Mouse (Mus musculus) ovary, postnatal 10 days (tissue): ENCODE data around the gene Htra3.
A peak's percentile ranks its signal among the peaks of the same experiment; 100 is the strongest.

Source experiments
- DNase-seq: peaks from one replicate; pipeline ENCODE4 v3.0.0; 2022; ENCODE audit warnings: low spot score

Gene Htra3

DNA sequence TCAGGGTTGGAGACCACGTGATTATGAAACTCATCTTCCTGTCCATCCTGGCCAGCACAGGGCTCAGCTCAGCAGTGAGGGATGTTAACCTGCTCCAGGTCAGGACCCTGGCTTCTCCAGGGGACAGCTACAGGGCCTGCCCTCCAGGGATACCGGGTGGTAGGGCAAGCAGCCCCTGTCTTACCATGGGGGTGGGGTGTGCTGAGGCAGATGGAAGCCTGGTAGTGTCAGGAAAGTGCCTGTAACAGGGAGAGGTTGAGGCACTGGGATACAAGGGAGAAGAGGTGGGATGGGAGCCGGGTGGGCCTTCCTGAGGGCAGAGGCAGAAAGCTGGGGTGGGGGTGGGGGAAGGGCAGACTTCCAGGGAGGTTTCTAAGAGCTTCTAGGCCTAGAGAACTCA, 27.3 kb downstream of the Htra3 start:
- DNase-seq = no peak

DNA sequence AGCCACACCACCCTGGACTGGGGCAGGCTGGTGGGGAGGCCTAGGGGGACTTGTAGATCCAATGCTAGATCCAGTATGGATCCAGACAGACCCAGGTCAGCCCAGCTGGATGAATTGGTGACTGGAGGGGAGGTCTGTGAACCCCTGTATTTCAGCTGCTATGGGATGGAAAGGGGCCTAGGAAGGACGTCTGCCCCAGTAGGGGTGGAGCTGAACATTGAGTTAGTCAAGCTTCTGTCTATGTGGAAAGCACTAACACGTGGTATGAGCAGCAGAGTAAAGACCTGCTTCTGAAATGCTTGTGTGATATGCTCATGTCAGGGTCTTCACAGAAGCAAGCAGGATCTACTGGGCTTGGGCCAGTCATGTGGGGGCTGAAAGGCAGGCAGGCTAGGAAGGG, 31.4 kb downstream of the Htra3 start:
- DNase-seq = no peak

DNA sequence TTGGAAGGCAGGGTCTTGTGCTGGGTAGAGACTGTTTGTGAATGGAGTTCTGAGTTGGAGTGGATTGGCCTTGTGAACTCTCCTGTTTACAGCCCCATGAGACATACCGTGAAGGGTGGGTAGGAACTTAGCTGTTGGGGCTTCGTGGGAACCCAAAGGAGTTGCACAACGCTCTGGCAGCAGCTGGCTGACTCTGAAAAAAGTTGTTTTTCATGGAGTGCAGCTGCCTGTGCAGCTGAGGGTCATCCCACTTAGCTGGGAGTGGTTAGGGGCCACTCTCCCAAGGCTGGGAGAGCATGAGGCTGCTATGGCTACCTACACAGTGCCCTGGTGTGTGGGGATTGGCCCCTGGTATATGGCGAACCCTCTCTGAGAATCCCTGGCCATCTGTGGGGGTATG, 32.0 kb downstream of the Htra3 start:
- DNase-seq = no peak

DNA sequence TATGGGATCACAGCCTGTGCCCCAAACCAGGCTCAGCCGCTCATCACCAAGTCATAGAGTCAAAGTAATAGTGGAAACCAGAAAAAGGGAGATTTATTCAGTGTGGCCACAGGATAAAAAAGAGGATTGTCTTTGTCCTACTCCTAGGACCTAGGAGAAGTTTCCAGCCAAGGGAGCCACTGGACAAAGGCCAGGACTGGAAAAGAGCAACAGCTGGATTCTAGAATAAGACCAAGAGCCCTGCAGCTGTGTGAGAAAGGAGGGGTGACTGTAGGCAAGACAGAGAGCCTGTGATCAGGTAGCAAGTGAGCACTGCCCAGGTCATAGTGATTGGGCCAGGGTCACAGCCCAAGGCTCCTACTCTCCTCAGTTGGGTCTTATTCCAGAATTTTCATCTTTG, 32.7 kb downstream of the Htra3 start:
- no peak for DNase-seq

DNA sequence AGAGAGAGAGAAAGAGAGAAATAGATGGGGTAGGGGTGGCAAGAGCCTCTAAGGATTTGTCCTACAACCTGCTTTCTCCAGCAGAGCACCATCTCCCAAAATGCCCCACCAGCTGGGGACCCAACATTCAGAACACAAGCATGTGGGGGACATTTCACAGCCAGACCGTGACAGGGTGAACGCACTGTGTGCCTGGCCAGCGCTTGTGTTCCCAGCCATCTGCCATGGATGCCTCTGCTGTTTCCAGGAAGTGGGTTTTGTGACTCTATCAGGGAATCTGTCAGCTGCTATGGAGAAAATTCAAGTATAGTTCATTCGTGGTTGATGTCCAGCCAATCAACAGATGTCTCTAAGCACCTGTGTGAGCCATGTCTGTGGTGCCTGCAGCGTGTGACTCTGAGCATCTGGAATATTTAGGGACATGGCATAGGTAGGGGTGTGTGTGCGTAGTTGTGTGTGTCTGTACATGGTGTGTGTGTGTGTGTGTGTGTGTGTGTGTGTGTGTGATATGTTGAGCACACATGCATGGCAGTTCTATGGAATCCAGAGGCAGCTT, 33.6 kb downstream of the Htra3 start:
- no peak for DNase-seq

DNA sequence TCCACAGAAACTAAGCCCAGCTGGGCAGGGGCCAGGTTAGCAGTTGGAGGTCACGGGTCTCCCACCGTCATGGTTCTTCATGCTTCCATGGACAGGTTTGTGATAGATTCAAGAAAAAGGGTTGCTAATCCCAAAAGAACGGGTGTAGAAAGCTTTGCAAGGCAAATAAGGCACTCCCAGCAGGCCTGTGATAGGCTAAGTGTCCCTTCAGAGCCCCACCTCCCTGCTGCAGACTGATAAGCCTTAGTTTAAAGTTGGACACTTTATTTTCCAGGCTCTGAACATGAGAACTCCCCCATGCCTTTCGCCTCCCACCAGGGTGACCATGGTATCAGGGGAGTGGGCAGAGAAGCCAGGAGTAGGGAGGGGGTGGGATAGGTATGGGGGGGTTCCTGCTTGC, 35.5 kb downstream of the Htra3 start:
- DNase-seq = no peak

DNA sequence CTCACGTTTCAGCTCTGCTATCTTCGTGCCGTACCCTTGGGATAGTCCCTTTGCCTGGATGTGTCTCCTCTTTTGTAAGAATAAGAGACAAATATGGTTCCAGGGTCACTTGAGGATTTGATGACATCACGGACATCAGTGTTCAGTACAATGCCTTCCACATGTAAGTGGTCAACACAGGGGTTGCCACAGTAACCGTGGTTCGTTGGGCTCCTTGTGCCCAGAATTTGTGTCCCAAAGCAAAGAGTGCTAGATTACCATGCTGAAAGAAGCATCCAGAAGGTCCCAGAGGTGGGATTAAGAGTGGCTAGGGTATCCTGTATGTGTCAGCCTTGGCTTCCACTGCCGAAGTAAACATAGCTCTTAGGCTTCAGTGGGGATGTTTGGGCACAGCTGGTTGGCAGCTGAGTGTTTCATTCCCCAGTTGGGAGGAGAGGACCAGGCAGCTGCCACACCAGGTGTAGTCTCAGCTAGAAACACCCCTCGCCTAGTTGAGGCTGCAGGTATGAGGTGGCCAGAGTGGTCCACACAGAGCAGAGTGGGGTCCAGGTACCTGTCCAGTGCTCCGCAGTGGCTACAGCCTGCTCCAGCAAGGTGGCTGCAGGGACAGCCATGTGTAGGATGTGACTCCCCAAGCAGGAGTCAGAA, 36.1 kb downstream of the Htra3 start:
- DNase-seq = no peak

DNA sequence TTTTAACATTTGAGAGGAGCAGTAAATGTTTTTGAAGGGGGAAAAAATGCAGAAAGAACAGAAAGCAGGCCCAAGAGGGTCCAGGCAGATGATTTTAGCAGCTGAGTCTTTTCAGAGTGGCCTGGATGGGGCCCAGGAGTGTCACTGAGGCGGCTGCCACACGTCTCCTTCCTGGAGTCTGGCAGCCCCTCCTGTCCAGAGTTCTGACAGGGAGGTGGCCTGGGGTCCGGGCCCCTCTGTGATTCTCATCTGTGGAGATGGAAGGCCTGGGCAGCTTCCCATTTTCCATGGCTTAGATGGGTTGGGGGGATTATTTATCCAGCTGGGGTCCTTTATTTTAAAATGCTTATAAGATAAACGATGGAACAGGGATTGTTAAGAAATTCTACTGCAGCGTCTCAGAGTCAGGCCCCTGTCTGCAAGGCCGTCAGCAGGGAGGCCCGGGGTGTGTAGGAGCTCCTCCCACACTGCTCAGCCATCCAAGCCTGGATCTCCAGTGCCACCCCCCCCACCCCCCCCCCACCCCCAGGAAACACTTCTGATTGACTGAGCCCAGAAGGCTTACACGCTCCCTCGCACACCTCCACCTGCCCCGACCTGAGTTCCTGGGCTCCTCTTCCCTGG, 37.5 kb downstream of the Htra3 start:
- no peak for DNase-seq

DNA sequence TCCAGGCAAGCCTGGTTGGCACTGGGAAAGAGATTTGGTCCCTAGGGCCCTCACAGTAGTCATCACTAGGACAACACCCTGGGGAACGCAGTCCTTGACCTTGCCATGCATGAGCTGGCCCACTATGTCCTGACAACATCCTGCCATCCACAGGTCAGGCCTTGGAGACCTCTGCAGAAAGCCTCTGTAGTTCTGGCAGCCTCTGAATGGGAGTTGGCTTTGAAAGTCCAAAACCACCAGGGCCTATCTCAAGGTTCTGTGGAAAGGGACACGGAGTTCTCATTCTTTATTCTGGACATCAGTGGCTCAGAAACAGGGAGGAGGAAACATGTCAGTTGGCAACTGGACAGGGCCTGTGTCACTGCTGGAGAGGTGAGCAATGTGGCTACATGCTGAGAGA, 43.6 kb downstream of the Htra3 start:
- no peak for DNase-seq

DNA sequence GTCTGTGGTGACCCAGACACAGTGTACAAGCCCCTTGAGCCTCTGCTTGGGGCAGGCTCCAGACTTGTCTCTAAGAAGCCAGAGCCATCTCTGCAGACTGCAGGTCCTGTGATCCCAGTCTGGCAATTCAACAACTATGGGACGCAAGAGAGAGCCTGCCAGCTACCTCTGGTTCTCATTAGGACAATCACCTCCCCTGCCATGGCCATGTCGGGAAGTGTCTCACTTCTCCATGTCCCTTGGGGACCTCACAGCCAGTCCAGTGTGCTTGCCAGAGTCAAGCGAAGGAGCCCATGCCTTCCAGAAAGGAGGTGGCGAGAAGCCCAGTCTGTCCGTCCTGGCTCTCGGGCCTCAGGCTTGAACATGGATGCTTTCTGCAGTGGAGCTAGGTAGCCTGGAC, 46.7 kb downstream of the Htra3 start:
- no peak for DNase-seq

DNA sequence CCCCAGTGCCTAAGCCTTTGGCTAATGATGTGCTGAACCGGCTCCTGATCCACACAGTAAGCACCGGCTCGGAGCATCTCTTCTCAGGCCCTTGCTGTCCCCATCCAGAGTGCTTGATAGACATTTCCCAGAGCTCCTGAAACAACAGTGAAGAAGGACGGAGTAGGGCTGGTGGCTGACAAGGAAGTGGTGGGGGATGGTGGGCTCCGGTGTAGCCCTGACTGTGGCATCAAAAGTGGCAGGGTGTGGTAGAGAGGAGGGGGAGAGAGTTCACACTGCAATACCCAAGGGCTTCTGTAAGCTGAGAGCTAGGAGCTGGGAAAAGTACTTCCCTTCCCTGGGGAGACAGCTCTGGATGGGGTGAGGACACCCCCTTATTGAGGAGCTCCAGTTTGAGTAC, 47.8 kb downstream of the Htra3 start:
- DNase-seq = no peak

DNA sequence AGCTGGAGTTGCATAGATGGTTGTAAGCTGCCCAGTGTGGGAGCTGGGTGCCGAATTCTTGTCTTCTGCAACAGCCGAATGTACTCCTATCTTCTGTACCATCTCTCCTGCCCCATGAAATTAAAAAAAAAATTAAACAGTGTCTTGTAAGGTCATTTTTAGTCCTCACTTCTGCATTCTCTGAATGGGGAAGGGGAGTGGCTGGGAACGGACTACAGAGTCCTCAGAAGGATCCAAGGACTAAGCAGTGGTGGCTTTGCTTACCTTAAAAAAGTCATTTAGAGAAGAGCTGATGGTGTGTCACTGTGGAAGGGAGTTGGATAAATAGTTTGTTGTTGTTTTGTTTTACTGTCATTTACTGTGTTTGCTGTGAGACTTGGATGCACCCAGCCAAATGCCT, 48.4 kb downstream of the Htra3 start:
- DNase-seq = no peak

DNA sequence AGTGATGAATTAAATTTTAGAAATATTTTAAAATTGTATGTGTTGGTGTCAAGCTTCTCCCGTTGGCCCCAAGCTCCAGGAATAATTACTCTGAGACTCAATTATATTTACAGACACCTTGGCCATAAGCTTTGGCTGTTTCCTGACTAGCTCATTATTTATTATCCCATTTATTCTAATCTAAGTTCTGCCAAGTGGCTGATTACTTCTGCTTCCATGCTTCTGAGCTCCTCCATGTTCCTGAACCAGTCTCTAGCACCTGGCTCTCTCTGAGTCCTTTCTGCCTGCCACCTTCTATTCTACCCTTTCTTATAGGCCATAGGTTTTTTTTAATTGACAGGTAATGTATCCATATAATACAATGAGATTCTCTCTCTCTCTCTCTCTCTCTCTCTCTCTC, 48.9 kb downstream of the Htra3 start:
- DNase-seq = no peak

DNA sequence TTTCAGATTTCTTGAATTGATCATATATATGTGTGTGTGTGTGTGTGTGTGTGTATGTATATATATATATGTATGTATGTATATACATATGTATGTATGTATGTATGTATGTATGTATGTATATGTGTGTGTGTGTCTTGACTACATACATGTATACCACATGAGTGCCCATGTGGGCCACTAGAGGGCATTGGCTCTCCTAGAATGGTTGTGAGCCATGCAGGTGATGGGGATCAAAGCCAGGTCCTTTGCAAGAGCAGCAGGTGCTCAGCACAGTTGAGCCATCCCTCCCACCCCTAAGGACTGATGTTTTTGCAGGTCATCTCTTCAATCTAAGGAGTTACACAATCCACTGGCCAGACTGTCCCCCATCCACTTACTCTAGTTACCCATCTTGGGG, 50.2 kb downstream of the Htra3 start:
- DNase-seq = no peak

DNA sequence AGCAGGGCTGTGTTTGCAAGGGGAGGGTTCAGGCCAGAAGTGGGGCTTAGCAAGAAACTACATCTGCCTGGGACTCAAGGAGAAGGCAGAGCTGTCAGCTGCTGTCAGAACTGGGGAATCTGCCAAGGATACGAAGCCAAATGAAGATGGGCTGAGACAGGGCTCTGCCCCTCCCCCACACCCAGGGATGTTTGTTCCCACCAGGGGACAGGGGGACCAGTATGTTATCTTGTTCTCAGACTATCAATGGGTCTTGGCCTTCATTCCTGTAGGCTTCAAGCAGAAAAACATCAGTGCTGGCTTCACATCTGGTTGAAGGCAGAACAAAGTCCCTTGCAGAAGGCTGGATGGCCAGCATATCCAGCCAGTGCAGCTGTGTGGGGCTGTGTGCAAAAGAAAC, 50.9 kb downstream of the Htra3 start:
- DNase-seq = no peak

DNA sequence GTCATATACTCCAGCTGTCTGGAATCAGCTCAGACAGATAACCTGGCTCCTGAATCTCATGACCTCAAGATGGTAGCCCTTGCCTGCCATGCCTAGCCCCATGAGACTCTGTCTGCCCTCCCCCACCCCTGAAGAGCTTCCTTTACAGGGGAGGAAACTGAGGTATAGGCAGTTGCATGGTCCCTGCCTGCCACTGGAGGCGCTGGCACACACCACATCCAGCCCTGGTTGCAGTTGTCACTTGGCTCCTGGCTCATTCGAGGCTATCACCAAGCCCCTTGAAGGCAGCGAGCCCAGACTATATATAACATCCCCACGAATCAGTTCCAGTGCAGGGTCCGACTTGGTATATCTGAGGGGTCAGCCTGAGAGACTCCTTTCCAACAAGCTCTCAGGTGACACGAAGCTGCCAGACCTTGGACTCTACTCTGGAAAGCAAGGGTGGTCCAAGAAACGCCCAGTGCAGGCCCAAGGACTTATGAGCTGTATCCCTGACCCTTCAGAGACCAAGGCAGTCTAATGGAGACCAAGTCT, 52.2 kb downstream of the Htra3 start:
- DNase-seq = no peak

DNA sequence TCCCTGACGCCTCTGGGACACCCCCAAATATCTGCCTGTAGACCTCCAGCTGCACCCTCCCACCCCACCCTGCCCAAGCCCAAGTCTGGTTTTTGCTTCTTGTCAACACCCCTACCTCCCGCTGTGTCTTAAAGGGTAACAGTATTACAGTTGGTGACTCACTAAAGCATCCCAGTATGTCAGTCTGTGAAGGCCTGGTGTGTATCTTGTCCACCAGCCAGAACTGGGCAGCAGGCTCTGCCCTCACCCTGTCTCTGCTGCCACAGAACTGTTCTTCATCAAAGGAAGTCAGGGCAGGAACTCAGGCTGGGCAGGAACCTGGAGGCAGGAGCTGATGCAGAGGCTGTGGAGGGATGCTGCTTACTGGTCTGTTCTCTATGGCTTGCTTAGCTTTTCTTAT, 53.2 kb downstream of the Htra3 start:
- DNase-seq = no peak

DNA sequence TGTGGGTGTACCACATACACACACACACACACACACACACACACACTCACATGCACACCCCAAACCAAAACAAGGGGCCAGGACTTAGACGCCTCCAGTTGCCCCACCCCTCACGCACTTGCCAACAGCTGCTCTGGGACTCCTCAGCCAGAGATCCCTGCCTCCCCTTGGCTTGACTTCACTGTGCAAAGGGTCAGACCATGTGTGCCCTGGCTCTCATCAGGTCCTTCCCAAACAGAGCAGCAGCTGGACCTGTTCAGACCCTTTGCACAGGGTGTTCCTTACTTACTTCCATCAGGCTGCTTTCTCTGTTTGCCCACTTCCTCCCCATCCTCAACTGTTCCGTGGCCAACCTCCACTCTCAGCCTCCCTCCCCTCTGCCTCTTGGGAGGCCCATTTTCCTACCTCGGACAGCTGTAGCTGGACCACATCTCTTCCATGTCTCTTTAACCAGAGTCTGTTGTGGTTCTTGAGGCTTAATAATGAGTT, 54.8 kb downstream of the Htra3 start:
- peak; percentile 41 for DNase-seq

DNA sequence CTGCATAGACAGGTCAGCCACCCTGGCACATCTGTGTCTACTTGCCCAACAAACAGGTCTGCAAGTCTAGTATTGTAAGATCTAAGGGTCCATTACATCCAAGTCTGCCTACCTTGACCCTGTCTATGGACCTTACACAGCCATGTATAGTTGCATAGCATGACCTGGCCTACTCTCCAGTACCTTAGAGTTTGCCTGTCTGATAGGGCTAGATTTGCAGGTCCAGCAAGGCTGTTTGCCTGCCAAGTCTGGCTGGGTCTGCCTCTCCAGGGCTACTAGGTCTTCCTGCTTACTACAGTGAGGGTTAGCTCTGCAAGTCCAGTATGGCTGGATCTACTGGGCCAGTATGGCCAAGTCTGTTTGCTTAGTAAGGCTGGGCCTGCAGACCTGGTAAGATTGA, 55.8 kb downstream of the Htra3 start:
- DNase-seq = no peak

DNA sequence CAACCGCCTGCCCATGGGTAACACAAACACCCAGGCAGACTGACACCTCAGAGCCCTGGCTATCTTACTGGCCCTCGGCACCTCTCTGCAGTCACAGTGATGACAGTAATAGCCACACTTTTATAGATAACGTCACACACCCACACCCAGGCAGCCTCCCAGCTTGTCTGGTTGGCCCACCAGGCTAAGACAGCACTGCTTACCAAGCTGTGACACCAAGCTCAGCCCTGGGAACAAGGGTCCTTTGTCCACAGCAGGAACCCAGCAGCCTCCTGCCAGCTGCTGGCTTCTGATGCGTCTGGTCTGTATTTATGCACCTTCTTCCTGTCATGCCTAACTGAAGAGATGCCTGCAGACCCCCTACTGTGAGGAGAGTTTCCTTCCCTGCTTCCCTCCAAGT, 58.5 kb downstream of the Htra3 start:
- no peak for DNase-seq

DNA sequence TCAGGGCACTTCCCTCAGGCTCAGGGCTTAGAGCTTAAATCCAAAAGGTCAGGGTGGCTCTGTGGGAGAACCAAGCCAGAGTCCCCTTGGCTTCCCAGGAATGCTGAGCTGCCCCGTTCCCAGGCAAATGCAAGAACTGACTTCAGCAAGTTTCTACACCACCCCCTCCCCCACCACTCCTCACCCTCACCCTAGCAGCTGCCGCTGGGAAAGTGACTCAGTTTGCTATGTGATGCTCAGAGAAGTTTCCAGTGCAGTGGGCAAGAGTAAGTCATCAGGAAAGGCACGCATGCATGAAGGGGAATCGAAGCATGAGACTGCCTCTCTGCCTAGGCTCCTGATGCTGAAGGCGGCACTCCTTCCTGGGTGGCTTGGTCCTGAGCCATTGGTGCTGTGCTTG, 62.6 kb downstream of the Htra3 start:
- DNase-seq = no peak

DNA sequence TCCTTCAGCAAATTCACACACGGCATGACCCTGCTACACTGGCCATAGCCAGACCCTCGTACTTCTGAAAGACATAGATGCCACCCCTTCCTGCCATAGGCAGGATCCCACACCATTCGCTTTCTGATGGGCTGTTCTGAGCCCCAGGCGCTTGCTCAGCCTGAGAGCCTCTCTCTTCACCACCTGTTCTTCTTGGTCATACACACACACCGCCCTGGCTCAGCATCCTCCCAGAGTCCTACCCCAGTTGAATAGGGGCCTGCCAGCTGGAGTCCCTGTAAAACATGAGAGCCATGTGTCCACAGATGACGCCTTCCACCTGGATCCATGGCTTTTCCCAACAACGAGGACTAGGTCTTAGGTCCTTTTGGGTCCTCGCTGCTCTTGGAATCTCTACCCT, 66.9 kb downstream of the Htra3 start:
- no peak for DNase-seq

DNA sequence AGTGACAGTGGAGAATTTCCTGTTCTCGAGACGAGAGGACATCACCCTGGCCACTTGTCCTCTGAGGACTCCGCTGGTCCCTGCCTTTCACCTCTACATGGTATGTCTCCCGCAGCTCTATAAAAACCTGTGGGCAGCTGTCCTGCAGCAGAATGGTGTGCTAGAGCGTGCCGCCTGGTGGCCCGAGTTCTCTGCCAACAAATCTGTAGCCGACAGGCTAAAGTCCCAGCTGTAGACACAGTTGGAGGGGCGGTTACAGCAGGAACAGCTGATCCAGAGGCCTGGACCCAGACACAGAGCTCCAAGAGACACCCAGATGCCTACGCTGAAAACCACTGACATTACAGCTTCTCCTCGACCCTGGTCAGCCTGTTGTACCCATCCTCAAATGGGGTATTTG, 67.7 kb downstream of the Htra3 start:
- no peak for DNase-seq

DNA sequence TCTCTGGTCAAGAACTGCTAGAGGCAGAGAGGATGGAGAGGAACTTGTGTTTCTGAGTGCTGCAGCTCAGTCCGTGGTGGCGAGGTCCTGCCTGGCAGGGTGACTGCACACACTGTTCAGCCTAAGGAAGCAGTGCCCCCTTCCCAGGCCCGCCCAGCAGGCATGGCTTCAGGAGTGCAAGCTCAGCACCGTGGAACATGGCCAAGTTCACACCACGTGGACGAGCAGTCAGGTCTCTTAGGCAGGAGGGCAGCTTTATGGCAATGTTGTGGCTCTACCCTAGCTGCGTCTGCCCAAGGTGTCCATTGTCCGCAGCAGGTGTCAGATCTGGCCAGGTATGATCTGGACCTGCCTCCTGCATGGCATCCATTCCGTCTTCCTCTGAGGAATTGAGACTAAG, 68.4 kb downstream of the Htra3 start:
- no peak for DNase-seq
